Mouse (Mus musculus): ENCODE data around the gene Ccdc65.
"Not testable (repeated sequence)": the region's sequence is repeated elsewhere in the genome, so short reads cannot be mapped to it uniquely, and the experiment has no call there.

The Ccdc65 gene

DNA sequence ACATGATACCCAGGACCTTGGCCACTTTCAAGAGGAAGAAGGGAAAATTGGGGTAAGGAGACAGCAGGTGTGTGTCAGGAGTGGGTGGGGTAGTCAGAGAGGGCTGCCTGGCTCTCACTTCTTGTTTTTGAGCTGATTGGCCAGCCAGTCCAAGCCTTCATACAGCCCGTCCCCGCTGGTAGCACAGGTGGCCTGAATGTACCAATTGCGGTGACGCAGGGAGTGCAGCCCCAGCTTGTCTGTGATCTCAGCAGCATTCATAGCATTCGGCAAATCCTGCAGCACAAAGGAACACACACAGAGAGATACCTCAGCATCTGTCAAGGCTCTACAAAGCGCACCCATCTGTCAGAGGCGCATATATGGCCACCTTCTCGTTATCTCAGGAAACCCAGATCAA, 32.2 kb downstream of the Ccdc65 start:
- no peak for DNase-seq

- no peak for DNase-seq
Measured at GRCm38 (mm10) chr15:98742766-98743428, 34.9 kb downstream of the Ccdc65 start.

GRCm38 (mm10) chr15:98743863-98744262, 35.9 kb downstream of the Ccdc65 start:
- DNase-seq: not testable (repeated sequence)

GRCm38 (mm10) chr15:98746344-98746965, 38.4 kb downstream of the Ccdc65 start:
- no peak for DNase-seq

- DNase-seq: no peak
Measured at GRCm38 (mm10) chr15:98747296-98747695, 39.3 kb downstream of the Ccdc65 start.

DNA sequence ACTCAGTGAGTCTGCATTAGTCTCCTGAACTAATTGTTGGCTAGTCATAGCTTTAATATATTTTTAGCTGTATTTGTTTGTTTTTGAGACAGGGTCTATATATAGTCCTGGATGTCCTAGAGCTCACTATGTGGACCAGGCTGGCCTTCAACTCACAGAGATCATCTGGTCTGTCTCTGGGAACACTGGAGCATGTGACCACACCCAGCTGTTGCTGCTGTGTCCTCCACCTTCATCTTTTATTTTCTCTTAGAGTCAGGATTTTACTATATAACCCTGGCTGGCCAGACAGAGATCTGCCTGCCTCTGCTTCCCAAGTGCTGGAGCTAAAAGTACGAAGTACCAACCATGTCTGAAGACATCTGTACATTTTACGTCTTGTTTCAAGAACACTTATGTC, 41.1 kb downstream of the Ccdc65 start:
- no peak for DNase-seq

DNA sequence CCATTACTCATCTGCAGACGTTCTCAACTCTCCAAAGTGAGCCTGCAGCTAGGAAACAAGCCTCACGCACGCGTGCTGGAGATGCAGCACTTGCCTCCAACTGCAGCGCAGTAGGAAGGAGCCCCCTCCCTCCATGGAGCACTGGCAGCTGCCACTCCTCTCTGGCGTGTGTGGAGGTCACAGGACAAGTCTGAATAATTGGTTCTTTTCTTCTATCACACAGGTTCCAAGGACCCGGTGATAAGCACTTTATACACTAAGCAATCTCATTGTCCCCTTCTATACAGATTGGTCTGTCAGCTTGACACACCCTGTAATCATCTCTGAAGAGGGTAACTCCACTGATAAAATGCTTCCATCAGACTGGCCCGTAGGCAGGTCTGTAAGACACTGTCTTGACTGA, 45.0 kb downstream of the Ccdc65 start:
- DNase-seq: no peak

- DNase-seq: no peak
Measured at GRCm38 (mm10) chr15:98754125-98754524, 46.1 kb downstream of the Ccdc65 start.

DNA sequence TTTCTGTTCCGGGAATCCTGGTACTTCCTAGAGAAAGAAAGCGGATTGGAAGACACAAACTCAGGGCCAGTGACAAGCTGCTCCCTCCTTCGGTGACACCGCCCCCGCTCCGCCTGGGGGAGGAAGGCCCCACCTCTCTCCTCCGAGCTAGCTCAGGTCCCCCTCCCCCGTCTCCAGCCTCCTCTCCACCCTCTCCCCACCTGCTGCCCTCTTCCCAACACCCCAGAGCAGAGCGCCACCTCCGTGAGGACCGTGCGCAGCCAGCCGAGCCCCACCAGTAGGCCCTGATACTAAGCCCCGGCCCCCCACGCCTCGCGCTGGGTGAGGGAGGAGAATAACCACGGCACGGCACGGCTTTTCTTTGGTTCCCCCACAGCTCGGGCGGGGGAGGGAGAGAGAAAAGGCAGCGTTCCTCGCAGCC, 54.2 kb downstream of the Ccdc65 start:
- peak; percentile 78 for DNase-seq

GRCm38 (mm10) chr15:98762670-98763529, 54.9 kb downstream of the Ccdc65 start, which contains the start of gene Arf3:
Gene Arf3, minus strand, starts transcription at chr15:98763214.
- DNase-seq: peak; percentile 93

- no peak for DNase-seq
Measured at GRCm38 (mm10) chr15:98765929-98766328, 57.9 kb downstream of the Ccdc65 start.

- DNase-seq: no peak
Measured at GRCm38 (mm10) chr15:98768259-98768658, 60.3 kb downstream of the Ccdc65 start.

DNA sequence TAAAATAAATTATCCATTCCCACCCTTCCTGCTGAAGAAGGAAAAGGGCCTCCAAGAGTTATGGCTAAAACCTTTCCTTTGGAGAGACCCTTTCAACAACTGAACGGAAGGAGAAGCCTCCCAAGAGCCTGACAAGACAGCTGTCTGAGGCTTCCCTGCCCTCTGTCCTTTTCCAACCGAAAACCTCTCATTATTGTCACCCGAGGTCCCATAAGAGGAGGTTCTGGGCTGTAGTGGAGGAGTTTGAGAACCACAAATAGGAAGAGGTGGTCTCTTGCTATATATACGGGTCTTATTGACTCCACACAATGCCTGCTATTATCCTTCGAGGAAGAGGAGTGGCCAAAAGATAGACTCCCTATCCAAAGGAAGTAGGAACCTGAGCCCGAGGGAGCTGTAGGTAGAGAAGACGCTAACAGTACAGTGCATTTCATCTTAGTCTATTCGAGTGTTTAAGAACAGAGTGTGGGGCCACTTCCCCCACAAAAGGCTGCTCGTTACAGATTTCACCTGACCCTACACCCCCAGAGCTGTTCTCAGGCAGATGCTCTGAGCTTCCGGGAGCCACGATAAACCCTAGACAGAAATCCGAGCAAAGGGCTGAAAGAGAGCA, 63.9 kb downstream of the Ccdc65 start:
- no peak for DNase-seq

- no peak for DNase-seq
Measured at GRCm38 (mm10) chr15:98772511-98773211, 64.7 kb downstream of the Ccdc65 start.

All from kidney, adult 11 months (tissue).